Mouse (Mus musculus) lung, postnatal 36 days (tissue): Measurements from ENCODE around the gene Cox10.
A peak's percentile ranks its signal among the peaks of the same experiment; 100 is the strongest.

ENCODE experiments used
- DNase-seq: peaks from one replicate; pipeline ENCODE4 v3.0.0; 2022; ENCODE audit warnings: mixed read lengths

The Cox10 gene

GRCm38 (mm10) chr11:63990759-63991158, 88.5 kb downstream of the Cox10 start:
- no peak for DNase-seq

DNA sequence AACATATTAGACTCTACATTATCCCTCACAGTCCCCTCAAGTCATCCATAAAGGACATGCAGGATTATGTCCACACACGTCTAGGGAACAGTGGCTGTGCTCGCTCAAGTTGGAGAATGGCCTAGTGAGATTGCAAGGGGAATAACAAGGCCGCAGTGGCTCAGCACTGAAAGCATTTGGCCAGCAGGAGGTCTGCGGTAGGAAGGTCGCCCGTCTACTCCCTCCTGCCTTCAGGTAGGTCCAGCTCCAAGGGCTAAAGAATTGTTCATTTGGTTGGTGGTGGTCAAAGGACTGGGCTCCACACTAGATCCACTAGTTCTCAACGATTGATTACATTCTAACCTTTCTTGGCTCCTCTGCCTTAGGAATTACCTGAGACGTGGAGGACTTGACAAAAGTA, 89.0 kb downstream of the Cox10 start:
- no peak for DNase-seq

DNA sequence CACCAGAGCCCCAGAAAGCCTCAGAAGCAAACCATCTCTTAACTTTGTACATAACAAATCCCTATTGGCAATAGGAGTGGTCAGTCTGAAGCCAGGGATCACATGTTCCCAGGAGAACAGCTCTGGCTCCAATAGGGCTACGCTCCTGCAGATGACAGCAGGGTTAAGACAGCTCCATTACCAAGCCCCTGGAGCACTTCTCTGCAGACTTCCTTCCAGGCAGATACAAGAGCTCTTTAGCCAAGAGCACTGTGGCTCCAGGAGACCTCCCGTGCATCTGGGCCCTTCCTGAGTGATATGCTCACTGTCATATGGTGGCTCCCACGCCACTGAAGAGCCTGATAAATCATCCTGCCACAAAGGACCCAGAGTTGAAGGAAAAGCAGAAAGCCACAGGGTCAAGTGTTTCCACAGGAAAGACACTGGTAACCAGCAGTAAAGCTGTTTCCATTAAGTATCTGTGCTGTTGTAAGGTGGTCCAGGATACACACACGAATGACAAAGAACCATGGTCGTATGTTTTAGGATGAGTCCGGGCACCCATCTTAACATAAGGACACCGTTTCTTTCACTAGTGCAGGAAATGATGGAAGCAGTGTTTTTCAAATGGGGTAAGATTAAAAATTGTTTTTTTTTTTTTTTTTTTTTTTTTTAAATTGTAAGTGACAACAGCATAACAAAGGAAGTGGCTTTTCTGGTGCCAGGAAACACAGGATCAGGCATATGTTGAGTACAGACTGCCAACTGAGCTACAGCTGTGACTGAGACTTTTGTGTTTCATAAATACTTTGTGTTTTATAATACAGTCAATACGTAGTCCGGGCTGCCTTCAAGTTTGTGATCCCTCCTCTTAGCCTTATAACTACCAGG, 90.0 kb downstream of the Cox10 start:
- no peak for DNase-seq

GRCm38 (mm10) chr11:63988031-63988665, 91.1 kb downstream of the Cox10 start:
- no peak for DNase-seq

DNA sequence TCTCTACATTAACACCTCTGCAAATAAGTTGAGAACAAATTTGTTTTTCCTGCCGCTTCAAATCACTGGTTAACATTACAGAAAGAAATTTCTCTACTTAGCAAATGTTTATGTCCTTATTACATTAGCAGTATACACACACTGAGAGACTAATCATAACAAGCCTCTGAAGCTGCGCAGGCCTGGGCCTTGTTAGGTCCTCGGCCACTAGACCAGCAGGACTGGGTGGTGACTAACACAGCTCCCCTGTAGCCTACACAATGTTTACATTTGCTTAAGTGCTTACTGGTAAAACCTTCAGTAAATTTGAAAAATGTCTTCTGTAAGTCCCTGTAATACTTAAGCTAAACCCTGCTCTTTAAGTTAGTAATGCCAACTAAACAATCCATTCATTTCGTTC, 92.6 kb downstream of the Cox10 start:
- DNase-seq: no peak

DNA sequence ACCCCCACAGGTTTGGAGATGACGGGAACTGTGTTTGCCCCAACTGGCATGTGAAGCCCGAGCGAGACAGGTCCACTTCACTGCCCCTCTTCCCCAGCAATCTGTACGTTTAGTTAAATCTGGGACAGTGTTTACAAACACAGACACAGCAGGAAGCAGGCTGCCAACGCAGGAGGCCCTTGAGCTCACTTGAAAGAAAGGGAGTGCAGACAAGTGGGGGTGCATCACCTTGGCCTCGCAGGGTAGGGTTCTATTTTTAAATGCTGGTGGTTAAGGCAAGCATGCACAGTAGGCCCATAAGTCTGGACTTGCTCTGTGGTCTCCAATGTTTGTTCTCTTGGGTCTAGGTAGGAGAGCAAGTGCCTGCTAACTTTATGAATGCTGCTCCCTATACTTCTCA, 93.8 kb downstream of the Cox10 start:
- no peak for DNase-seq

DNA sequence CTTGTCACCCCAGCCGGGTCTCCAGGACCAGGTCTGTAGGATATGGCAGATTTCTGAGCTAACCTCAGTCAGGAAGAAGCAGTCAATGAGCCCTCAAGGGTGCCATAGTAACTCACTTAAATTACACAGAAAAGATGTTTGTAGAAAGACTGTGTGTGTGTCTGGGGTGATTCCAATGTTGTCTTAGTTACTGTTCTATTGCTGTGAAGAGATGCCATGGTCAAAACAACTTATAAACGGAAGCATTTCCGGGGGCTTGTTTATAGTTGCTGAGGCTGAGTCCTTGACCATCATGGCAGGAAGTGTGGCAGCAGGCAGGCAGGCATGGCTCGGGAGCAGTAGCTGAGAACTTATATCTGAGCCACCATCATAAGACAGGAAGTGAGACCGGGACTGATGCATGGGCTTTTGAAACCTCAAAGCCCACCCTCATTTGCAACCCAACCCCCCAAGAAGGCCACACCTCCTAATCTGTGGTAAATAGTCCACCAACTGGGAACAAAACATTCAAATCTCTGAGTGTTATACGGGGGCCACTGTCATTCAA, 94.6 kb downstream of the Cox10 start:
- peak; percentile 30 for DNase-seq

- DNase-seq: no peak
Measured at GRCm38 (mm10) chr11:63977741-63978140, 101.5 kb downstream of the Cox10 start.

DNA sequence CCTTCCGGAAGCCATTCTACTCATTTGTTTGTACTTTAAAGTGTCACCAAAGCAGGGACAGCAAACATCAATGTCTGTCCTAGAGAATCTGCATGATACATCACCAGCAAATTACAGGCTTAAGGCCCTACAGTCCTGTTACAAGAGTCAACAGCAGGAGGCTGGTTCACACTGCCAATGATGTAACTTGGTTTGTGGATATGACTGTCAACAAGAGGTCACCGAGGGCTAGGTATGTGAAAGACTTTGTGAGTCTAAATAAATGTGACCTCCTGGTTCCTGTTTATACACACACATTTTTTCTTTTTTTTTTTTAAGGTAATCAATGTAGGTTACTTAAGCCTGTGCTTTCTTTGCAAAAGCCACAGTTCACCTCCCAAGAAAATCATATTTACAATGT, 102.5 kb downstream of the Cox10 start:
- no peak for DNase-seq

DNA sequence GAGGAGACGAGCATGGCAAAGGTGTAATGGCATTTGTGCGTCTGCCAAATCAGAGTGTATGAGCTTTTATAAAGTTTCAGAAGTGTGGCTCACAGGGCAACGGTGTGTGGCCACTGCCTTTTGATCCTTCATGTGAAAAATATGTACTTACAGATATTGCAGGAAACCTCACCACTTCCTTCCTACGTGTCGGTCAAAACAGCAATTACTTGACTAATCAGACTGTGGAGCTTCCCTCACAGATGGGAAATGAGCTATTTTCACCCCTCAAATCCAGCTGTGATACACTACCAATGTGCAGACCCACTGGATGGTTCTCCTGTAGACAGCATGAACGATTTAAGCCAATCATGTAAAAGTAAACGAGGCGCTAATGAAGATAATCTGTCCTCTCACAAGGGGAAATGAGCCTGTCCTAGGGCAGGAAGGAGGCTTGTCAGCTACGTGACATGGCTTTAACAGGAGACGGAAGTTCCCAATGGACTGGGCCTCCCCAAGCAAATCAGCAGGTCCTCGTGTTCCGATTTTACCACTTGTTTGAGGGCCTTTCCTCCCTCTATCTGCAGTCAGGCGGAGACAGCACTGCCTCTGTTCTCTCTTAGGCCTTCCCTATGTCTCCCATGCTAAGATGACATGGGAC, 103.9 kb downstream of the Cox10 start:
- no peak for DNase-seq

GRCm38 (mm10) chr11:63973973-63974372, 105.3 kb downstream of the Cox10 start:
- DNase-seq: peak; percentile 70

DNA sequence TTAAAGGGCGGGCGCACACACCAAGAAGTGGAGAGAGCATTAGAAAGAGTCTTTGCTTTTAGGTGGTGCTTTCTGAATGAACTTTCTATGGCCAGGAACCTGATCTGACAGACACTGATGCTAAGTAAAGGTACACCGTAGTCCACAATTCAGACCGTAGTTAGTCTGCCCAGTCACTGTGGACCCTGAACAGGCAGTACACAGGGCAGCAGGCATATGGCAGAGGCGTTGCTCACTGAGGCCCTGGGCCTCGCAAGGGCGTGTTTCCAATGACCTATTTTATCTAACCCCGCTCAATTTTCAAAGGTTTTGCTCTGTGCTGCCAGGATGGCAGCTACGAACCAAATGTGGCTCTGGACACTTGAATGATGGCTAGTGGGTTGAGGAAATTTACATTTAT, 107.8 kb downstream of the Cox10 start:
- no peak for DNase-seq

- no peak for DNase-seq
Measured at GRCm38 (mm10) chr11:63970818-63971217, 108.5 kb downstream of the Cox10 start.

GRCm38 (mm10) chr11:63969205-63969910, 109.9 kb downstream of the Cox10 start:
- no peak for DNase-seq

GRCm38 (mm10) chr11:63968388-63969035, 110.8 kb downstream of the Cox10 start:
- DNase-seq: no peak

DNA sequence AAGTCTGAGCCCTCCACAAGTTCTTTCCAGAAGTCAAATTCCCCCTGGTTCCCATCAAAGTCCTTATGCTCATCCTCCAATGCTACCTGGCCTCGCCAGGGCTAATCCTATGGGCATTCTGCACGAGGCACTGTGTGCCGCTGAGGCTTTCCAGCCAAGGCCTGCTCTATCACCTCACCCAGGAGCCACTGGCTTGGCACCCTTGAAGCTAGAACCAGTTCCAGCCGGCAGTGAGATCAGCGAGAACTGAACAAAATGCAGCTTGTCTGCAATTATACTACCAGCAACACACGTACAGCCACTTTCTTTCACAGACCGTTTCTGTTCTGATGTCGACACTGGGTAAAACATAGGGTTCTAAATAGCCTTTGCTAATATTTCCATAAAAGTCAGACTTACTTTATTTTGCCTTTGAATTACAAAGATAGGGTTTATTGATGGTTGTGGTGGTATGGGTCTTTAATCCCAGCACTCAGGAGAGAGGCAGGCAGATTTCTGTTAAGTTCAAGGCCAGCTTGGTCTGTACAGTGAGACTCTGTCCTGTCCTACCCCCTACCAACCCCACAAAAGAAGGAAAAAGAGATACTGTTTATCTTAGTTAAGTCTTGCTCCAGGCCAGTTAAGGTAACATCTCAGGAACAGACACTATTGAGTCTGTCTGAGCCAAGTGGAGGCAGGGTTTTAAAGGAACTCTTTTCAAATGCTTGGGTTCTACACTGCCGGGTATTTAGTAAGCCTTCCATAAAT, 111.5 kb downstream of the Cox10 start:
- no peak for DNase-seq

DNA sequence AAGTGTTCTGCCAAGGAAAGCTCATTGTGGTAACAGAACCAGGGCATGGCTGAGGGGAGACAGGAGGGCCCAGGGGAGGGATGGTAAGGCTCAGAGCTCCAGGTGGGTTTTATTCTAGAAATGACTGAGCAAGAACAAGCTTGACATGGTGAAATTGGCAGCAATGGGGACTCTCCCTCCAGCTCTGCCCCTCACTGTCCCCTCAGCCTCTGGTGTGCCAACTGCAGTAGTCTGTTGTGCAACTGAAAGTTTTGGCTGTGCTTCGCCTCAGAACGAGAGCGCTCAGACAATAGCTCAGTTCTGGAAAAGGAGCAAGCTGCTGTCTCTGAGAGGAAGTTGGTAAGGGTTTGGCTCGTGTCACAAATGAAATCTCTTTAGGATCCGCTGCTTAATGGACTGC, 113.8 kb downstream of the Cox10 start:
- peak; percentile 59 for DNase-seq

- peak; percentile 83 for DNase-seq
Measured at GRCm38 (mm10) chr11:63957207-63957606, 122.1 kb downstream of the Cox10 start.

DNA sequence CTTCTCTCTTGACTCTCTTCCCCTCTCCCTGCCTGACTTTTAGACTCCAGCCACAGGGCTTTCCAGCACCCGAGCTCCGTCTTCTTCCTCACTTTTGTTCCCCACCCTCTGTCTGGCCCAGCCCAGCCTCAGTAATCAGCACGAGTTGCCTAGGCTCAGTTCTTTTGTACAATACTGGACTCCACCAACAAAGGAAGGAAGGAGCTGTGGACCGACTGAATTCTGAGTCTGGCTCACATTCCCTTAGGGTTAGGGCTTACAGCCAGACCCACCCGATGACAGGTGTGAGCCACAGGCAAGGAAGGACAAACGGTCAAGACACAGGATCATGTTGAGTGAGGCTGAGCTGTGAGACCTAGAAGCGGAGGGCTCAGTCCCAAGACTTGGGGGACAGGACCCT, 122.5 kb downstream of the Cox10 start:
- DNase-seq: no peak

- no peak for DNase-seq
Measured at GRCm38 (mm10) chr11:63953887-63954286, 125.4 kb downstream of the Cox10 start.

GRCm38 (mm10) chr11:63952743-63953191, 126.5 kb downstream of the Cox10 start:
- DNase-seq: no peak
